Mouse (Mus musculus) forebrain, embryonic 12.5 days (tissue): ENCODE measurements around the gene Smg6. TPM values are rescaled to one million over a fixed set of nuclear protein-coding genes. Genes with fewer than 3 reads are reported as not detected.
A peak's percentile ranks its signal among the peaks of the same experiment; 100 is the strongest.

Experiments
- ATAC-seq: fragments of 200-750 bp; cut with Nextera tagmentation; 2 replicates; pipeline ENCODE4 v1.8.0; 2017; ENCODE audit warnings: moderate TSS enrichment; ENCODE audit not compliant: low FRiP score
- H3K27ac ChIP-seq: fragments of 300-500 bp; sonication (generic); 2 replicates; pipeline ENCODE4 v1.5.1; 2016; ENCODE audit warnings: mild to moderate bottlenecking
- H3K27me3 ChIP-seq: fragments of 300-500 bp; sonication (generic); 2 replicates; pipeline ENCODE4 v1.6.1; 2016; ENCODE audit warnings: mild to moderate bottlenecking
- H3K36me3 ChIP-seq: fragments of 300-500 bp; sonication (generic); replicated peaks from 2 replicates; pipeline ENCODE4 v1.6.1; 2016; ENCODE audit warnings: mild to moderate bottlenecking
- H3K4me1 ChIP-seq: fragments of 300-500 bp; sonication (generic); 2 replicates; pipeline ENCODE4 v1.6.1; 2016
- H3K4me2 ChIP-seq: fragments of 300-500 bp; sonication (generic); 2 replicates; pipeline ENCODE4 v1.6.1; 2016; ENCODE audit warnings: mild to moderate bottlenecking, moderate library complexity
- H3K4me3 ChIP-seq: fragments of 300-500 bp; sonication (generic); replicated peaks from 2 replicates; pipeline ENCODE4 v1.5.1; 2016; ENCODE audit warnings: mild to moderate bottlenecking
- H3K9ac ChIP-seq: fragments of 300-500 bp; sonication (generic); 2 replicates; pipeline ENCODE4 v1.6.1; 2016; ENCODE audit warnings: mild to moderate bottlenecking
- H3K9me3 ChIP-seq: fragments of 300-500 bp; sonication (generic); 2 replicates; pipeline ENCODE4 v1.6.1; 2016
- WGBS: fragments of 180-500 bp; shearing (Covaris S2); methylation state at CpG from one replicate; pipeline ENCODE4 v1.1.7; 2016; 5-methylcytosine and 5-hydroxymethylcytosine counted together
- polyA plus RNA-seq: library from polyadenylated mRNA; unstranded; fragments of >200 nt; fragmentation: Nextera tagmentation; extraction: Ambion mirVana; gene quantifications from 2 replicates; pipeline ENCODE4 v1.2.1, GENCODE M21; 2016

Gene Smg6
- polyA plus RNA-seq, 1 experiment from 2014 or later, result 22.0 TPM

- 81% methylated on average over 12 of the region's 12 CpGs for WGBS
- Histone ChIP-seq H3K27ac (peak overlapping the region; percentile 59), H3K4me3 (no peak overlapping the region), H3K9me3 (no peaks in the 10 kb centered on the region), H3K27me3 (no peaks in the 10 kb centered on the region), H3K4me1 (peaks cover 26% of the 10 kb centered on the region), H3K36me3 (no peaks in the 10 kb centered on the region), H3K4me2 (no peak overlapping the region), H3K9ac (no peak overlapping the region)
- ATAC-seq, result no peak
Observed at GRCm38 (mm10) chr11:75013764-75014695, 88.4 kb downstream of the Smg6 start.

- no peaks in the 10 kb centered on the region for H3K9me3 ChIP-seq
- no peak for ATAC-seq
- H3K27ac ChIP-seq, result no peak overlapping the region
- 36% methylated on average over 4 of the region's 4 CpGs for WGBS
- no peak overlapping the region for H3K4me3 ChIP-seq
- no peak overlapping the region for H3K4me2 ChIP-seq
- no peak overlapping the region for H3K9ac ChIP-seq
- H3K36me3 ChIP-seq, result no peaks in the 10 kb centered on the region
- H3K4me1 ChIP-seq, result peaks cover 26% of the 10 kb centered on the region
- no peaks in the 10 kb centered on the region for H3K27me3 ChIP-seq
Observed at GRCm38 (mm10) chr11:75014816-75015215, 89.2 kb downstream of the Smg6 start.

- peaks cover 26% of the 10 kb centered on the region for H3K4me1 ChIP-seq
- H3K36me3 ChIP-seq, result no peaks in the 10 kb centered on the region
- H3K27ac ChIP-seq, result peak overlapping the region; percentile 15; the same call in 1 of the 2 replicates
- no peak for ATAC-seq
- H3K27me3 ChIP-seq, result no peaks in the 10 kb centered on the region
- no peak overlapping the region for H3K9ac ChIP-seq
- WGBS, result 65% methylated on average over 7 of the region's 7 CpGs
- no peak overlapping the region for H3K4me2 ChIP-seq
- H3K9me3 ChIP-seq, result no peaks in the 10 kb centered on the region
- no peak overlapping the region for H3K4me3 ChIP-seq
Observed at GRCm38 (mm10) chr11:75015453-75015871, 89.8 kb downstream of the Smg6 start.

- peaks cover 26% of the 10 kb centered on the region for H3K4me1 ChIP-seq
- no peaks in the 10 kb centered on the region for H3K27me3 ChIP-seq
- no peak overlapping the region for H3K4me2 ChIP-seq
- WGBS, result 90% methylated on average over 5 of the region's 5 CpGs
- ATAC-seq, result no peak
- H3K27ac ChIP-seq, result no peak overlapping the region
- no peak overlapping the region for H3K9ac ChIP-seq
- H3K36me3 ChIP-seq, result no peaks in the 10 kb centered on the region
- H3K4me3 ChIP-seq, result no peak overlapping the region
- no peaks in the 10 kb centered on the region for H3K9me3 ChIP-seq
Observed at GRCm38 (mm10) chr11:75016309-75016860, 90.8 kb downstream of the Smg6 start.

GRCm38 (mm10) chr11:75017831-75018230, 92.2 kb downstream of the Smg6 start:
- no peak overlapping the region for H3K4me2 ChIP-seq
- no peak overlapping the region for H3K4me3 ChIP-seq
- ATAC-seq, result no peak
- no peaks in the 10 kb centered on the region for H3K27me3 ChIP-seq
- peaks cover 25% of the 10 kb centered on the region for H3K4me1 ChIP-seq
- no peak overlapping the region for H3K27ac ChIP-seq
- no peaks in the 10 kb centered on the region for H3K9me3 ChIP-seq
- H3K9ac ChIP-seq, result no peak overlapping the region
- H3K36me3 ChIP-seq, result no peaks in the 10 kb centered on the region
- 88% methylated on average over 2 of the region's 2 CpGs for WGBS

- ATAC-seq, result no peak
- H3K9me3 ChIP-seq, result no peaks in the 10 kb centered on the region
- no peak overlapping the region for H3K4me3 ChIP-seq
- H3K27ac ChIP-seq, result no peak overlapping the region
- peaks cover 9% of the 10 kb centered on the region for H3K4me1 ChIP-seq
- no peaks in the 10 kb centered on the region for H3K27me3 ChIP-seq
- no peak overlapping the region for H3K4me2 ChIP-seq
- 92% methylated on average over 3 of the region's 3 CpGs for WGBS
- H3K9ac ChIP-seq, result no peak overlapping the region
- H3K36me3 ChIP-seq, result no peaks in the 10 kb centered on the region
Observed at GRCm38 (mm10) chr11:75026977-75027376, 101.4 kb downstream of the Smg6 start.

- H3K4me1 ChIP-seq, result peaks cover 9% of the 10 kb centered on the region
- no peaks in the 10 kb centered on the region for H3K9me3 ChIP-seq
- H3K36me3 ChIP-seq, result no peaks in the 10 kb centered on the region
- no peak for ATAC-seq
- no peak overlapping the region for H3K4me3 ChIP-seq
- no peak overlapping the region for H3K9ac ChIP-seq
- WGBS, result 81% methylated on average over 2 of the region's 2 CpGs
- no peak overlapping the region for H3K4me2 ChIP-seq
- H3K27me3 ChIP-seq, result no peaks in the 10 kb centered on the region
- no peak overlapping the region for H3K27ac ChIP-seq
Observed at GRCm38 (mm10) chr11:75027616-75028015, 102.0 kb downstream of the Smg6 start.

- Histone ChIP-seq H3K27me3 (no peaks in the 10 kb centered on the region), H3K4me3 (no peak overlapping the region), H3K36me3 (no peaks in the 10 kb centered on the region), H3K4me2 (no peak overlapping the region), H3K27ac (0 out of 2 replicates have a peak overlapping the region, but pooled peaks have one; percentile 8), H3K4me1 (peaks cover 9% of the 10 kb centered on the region), H3K9ac (no peak overlapping the region), H3K9me3 (no peaks in the 10 kb centered on the region)
- ATAC-seq, result no peak
- WGBS, result 58% methylated on average over 2 of the region's 2 CpGs
Observed at GRCm38 (mm10) chr11:75031251-75031650, 105.6 kb downstream of the Smg6 start.

GRCm38 (mm10) chr11:75032946-75033345, 107.3 kb downstream of the Smg6 start:
- no peak for ATAC-seq
- 72% methylated on average over 2 of the region's 2 CpGs for WGBS
- no peak overlapping the region for H3K4me2 ChIP-seq
- H3K36me3 ChIP-seq, result no peaks in the 10 kb centered on the region
- H3K4me3 ChIP-seq, result no peak overlapping the region
- no peaks in the 10 kb centered on the region for H3K9me3 ChIP-seq
- H3K27ac ChIP-seq, result no peak overlapping the region
- no peaks in the 10 kb centered on the region for H3K27me3 ChIP-seq
- H3K9ac ChIP-seq, result no peak overlapping the region
- peaks cover 9% of the 10 kb centered on the region for H3K4me1 ChIP-seq

- H3K27me3 ChIP-seq, result no peaks in the 10 kb centered on the region
- no peak for ATAC-seq
- H3K36me3 ChIP-seq, result peaks cover 3% of the 10 kb centered on the region; the same call in 1 of the 2 replicates
- no peak overlapping the region for H3K9ac ChIP-seq
- no peak overlapping the region for H3K4me2 ChIP-seq
- WGBS, result 94% methylated on average over 5 of the region's 5 CpGs
- no peak overlapping the region for H3K27ac ChIP-seq
- H3K9me3 ChIP-seq, result no peaks in the 10 kb centered on the region
- H3K4me1 ChIP-seq, result peaks cover 9% of the 10 kb centered on the region
- H3K4me3 ChIP-seq, result no peak overlapping the region
Observed at GRCm38 (mm10) chr11:75033581-75034067, 108.0 kb downstream of the Smg6 start.

- Histone ChIP-seq H3K27me3 (no peaks in the 10 kb centered on the region), H3K4me1 (peaks cover 9% of the 10 kb centered on the region), H3K9ac (no peak overlapping the region), H3K36me3 (peaks cover 8% of the 10 kb centered on the region; the same call in 1 of the 2 replicates), H3K4me3 (no peak overlapping the region), H3K4me2 (no peak overlapping the region), H3K9me3 (no peaks in the 10 kb centered on the region), H3K27ac (no peak overlapping the region)
- 85% methylated on average over 3 of the region's 3 CpGs for WGBS
- ATAC-seq, result no peak
Observed at GRCm38 (mm10) chr11:75034104-75034503, 108.5 kb downstream of the Smg6 start.

GRCm38 (mm10) chr11:75044333-75044732, 118.7 kb downstream of the Smg6 start:
- Histone ChIP-seq H3K36me3 (peaks cover 33% of the 10 kb centered on the region), H3K4me3 (no peak overlapping the region), H3K4me1 (peaks cover 4% of the 10 kb centered on the region; the same call in 1 of the 2 replicates), H3K27ac (no peak overlapping the region), H3K9me3 (no peaks in the 10 kb centered on the region), H3K4me2 (no peak overlapping the region), H3K27me3 (no peaks in the 10 kb centered on the region), H3K9ac (no peak overlapping the region)
- WGBS, result 86% methylated on average over 3 of the region's 3 CpGs
- no peak for ATAC-seq
